Mouse (Mus musculus) liver (tissue): ENCODE measurements around the gene Ccdc110.

Experiments
- DNase-seq: peaks from one replicate; pipeline ENCODE4 v3.0.0-alpha.2; 2020; ENCODE audit warnings: mixed read lengths

Gene Ccdc110

GRCm38 (mm10) chr8:45934582-45935014 is at the start of gene Ccdc110:
Gene Ccdc110 (plus strand): TSS chr8:45934619.
- peak; percentile 91 for DNase-seq

- peak; percentile 47 for DNase-seq
Observed at GRCm38 (mm10) chr8:45885202-45885685, 49.2 kb upstream of the Ccdc110 start, which contains the start of gene Pdlim3. Gene Pdlim3 (plus strand): TSS chr8:45885461.

GRCm38 (mm10) chr8:45885775-45886174 is 48.6 kb upstream of the Ccdc110 start:
- no peak for DNase-seq

- no peak for DNase-seq
Observed at GRCm38 (mm10) chr8:45889737-45890136, 44.7 kb upstream of the Ccdc110 start.

GRCm38 (mm10) chr8:45896590-45896989 is 37.8 kb upstream of the Ccdc110 start:
- DNase-seq = no peak

GRCm38 (mm10) chr8:45899783-45900182 is 34.6 kb upstream of the Ccdc110 start:
- no peak for DNase-seq

GRCm38 (mm10) chr8:45901626-45902025 is 32.8 kb upstream of the Ccdc110 start:
- no peak for DNase-seq

- no peak for DNase-seq
Observed at GRCm38 (mm10) chr8:45903659-45904058, 30.8 kb upstream of the Ccdc110 start.

- no peak for DNase-seq
Observed at GRCm38 (mm10) chr8:45905591-45906250, 28.7 kb upstream of the Ccdc110 start.

- no peak for DNase-seq
Observed at GRCm38 (mm10) chr8:45906251-45906619, 28.2 kb upstream of the Ccdc110 start.

- DNase-seq = no peak
Observed at GRCm38 (mm10) chr8:45913707-45914106, 20.7 kb upstream of the Ccdc110 start.

GRCm38 (mm10) chr8:45916496-45916895 is 17.9 kb upstream of the Ccdc110 start:
- DNase-seq = no peak

GRCm38 (mm10) chr8:45917040-45917679 is 17.3 kb upstream of the Ccdc110 start:
- no peak for DNase-seq

GRCm38 (mm10) chr8:45918891-45919290 is 15.5 kb upstream of the Ccdc110 start:
- DNase-seq = no peak

- DNase-seq = no peak
Observed at GRCm38 (mm10) chr8:45920392-45920791, 14.0 kb upstream of the Ccdc110 start.

GRCm38 (mm10) chr8:45922116-45922515 is 12.3 kb upstream of the Ccdc110 start:
- DNase-seq = no peak

- no peak for DNase-seq
Observed at GRCm38 (mm10) chr8:45936986-45937385, 2.6 kb downstream of the Ccdc110 start.

- DNase-seq = no peak
Observed at GRCm38 (mm10) chr8:45946283-45946682, 11.9 kb downstream of the Ccdc110 start.

- DNase-seq = no peak
Observed at GRCm38 (mm10) chr8:45950622-45951021, 16.2 kb downstream of the Ccdc110 start.

- DNase-seq = no peak
Observed at GRCm38 (mm10) chr8:45970894-45971293, 36.5 kb downstream of the Ccdc110 start.

GRCm38 (mm10) chr8:45973988-45974505 is 39.6 kb downstream of the Ccdc110 start:
- no peak for DNase-seq

GRCm38 (mm10) chr8:45975126-45975836 is 40.9 kb downstream of the Ccdc110 start, which contains the start of the genes 1700029J07Rik and Ufsp2:
Gene 1700029J07Rik (minus strand): TSS chr8:45975252.
Gene Ufsp2 (plus strand): TSS chr8:45975528.
- peak; percentile 95 for DNase-seq

- DNase-seq = no peak
Observed at GRCm38 (mm10) chr8:45975837-45976468, 41.5 kb downstream of the Ccdc110 start.
